Mouse (Mus musculus) limb, embryonic 11.5 days (tissue): Measurements from ENCODE around the gene Dntt. TPM values are rescaled to one million over a fixed set of nuclear protein-coding genes. Genes with fewer than 3 reads are reported as not detected.

Source experiments
- ATAC-seq: fragments of 200-750 bp; cut with Nextera tagmentation; 2 replicates; pipeline ENCODE4 v1.8.0; 2017; ENCODE audit warnings: low read depth; ENCODE audit not compliant: insufficient number of reproducible peaks, low FRiP score, low TSS enrichment
- DNase-seq: peaks from one replicate; pipeline ENCODE4 v3.0.0-alpha.2; 2015; ENCODE audit warnings: low spot score
- H3K27ac ChIP-seq: fragments of 300-500 bp; sonication (generic); replicated peaks from 2 replicates; pipeline ENCODE4 v1.5.1; 2014; ENCODE audit warnings: low read depth, mild to moderate bottlenecking, low read length
- H3K27me3 ChIP-seq: fragments of 300-500 bp; sonication (generic); 2 replicates; pipeline ENCODE4 v1.6.1; 2014; ENCODE audit warnings: mild to moderate bottlenecking, low read length, mixed read lengths; ENCODE audit not compliant: control insufficient read depth, insufficient read depth
- H3K36me3 ChIP-seq: fragments of 300-500 bp; sonication (generic); 2 replicates; pipeline ENCODE4 v1.6.1; 2014; ENCODE audit warnings: mild to moderate bottlenecking, low read length, moderate library complexity, mixed read lengths; ENCODE audit not compliant: control insufficient read depth, insufficient read depth
- H3K4me1 ChIP-seq: fragments of 300-500 bp; sonication (generic); 2 replicates; pipeline ENCODE4 v1.6.1; 2014; ENCODE audit warnings: low read length, mixed read lengths; ENCODE audit not compliant: control insufficient read depth, insufficient read depth
- H3K4me2 ChIP-seq: fragments of 300-500 bp; sonication (generic); 2 replicates; pipeline ENCODE4 v1.6.1; 2014; ENCODE audit warnings: low read depth, mild to moderate bottlenecking, moderate library complexity; ENCODE audit not compliant: severe bottlenecking
- H3K4me3 ChIP-seq: fragments of 300-500 bp; sonication (generic); 2 replicates; pipeline ENCODE4 v1.5.1; 2014; ENCODE audit warnings: low read depth, low read length
- H3K9ac ChIP-seq: fragments of 300-500 bp; sonication (generic); 2 replicates; pipeline ENCODE4 v1.6.1; 2014; ENCODE audit warnings: mild to moderate bottlenecking, low read length
- H3K9me3 ChIP-seq: fragments of 300-500 bp; sonication (generic); 2 replicates; pipeline ENCODE4 v1.6.1; 2016; ENCODE audit warnings: low read length; ENCODE audit not compliant: control insufficient read depth
- WGBS: fragments of 180-500 bp; shearing (Covaris S2); extraction: QIAGEN DNeasy Blood & Tissue Kit; methylation state at CpG from one replicate; pipeline ENCODE4 v1.1.7; 2014; 5-methylcytosine and 5-hydroxymethylcytosine counted together
- polyA plus RNA-seq: library from polyadenylated mRNA; unstranded; fragments of >200 nt; fragmentation: Nextera tagmentation; extraction: Ambion mirVana; gene quantifications from 2 replicates; pipeline ENCODE4 v1.2.1, GENCODE M21; 2014

The Dntt gene
- polyA plus RNA-seq, 1 experiment from 2014 or later: not detected

GRCm38 (mm10) chr19:41003694-41004315, 25.3 kb upstream of the Dntt start:
- H3K4me3 ChIP-seq: no peak overlapping the region
- no peak overlapping the region for H3K4me2 ChIP-seq
- no peaks in the 10 kb centered on the region for H3K27me3 ChIP-seq
- H3K27ac ChIP-seq: no peak overlapping the region
- no peaks in the 10 kb centered on the region for H3K36me3 ChIP-seq
- ATAC-seq (no peak), DNase-seq (no peak)
- no peaks in the 10 kb centered on the region for H3K4me1 ChIP-seq
- H3K9me3 ChIP-seq: no peaks in the 10 kb centered on the region
- H3K9ac ChIP-seq: no peak overlapping the region
- 90% methylated on average over 3 of the region's 3 CpGs for WGBS

- no peak for DNase-seq
These were observed 22.5 kb upstream of the Dntt start for GRCm38 (mm10) chr19:41006621-41007020.

DNA sequence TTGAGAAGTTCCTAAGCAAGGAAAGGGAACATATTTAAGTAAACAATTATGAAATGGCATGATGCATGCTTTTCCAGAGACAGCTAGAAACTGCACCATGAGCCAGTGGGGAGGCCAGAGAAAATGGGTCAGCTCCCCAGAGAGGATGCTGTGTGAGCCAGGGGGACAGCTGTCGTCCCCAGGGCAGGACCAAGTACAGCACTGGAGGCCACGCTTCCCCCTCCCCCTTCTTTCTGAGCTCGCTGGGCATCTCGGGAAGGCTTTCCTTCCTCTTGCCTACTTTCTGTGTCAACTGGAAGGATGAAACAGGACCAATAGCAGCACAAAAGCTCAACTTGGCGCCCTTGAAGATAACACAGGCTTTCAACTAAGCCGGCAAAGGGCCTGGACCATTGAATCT, 21.7 kb upstream of the Dntt start:
- Histone ChIP-seq H3K36me3 (no peaks in the 10 kb centered on the region), H3K4me1 (no peaks in the 10 kb centered on the region), H3K9me3 (no peaks in the 10 kb centered on the region), H3K27ac (no peak overlapping the region), H3K9ac (no peak overlapping the region), H3K4me2 (no peak overlapping the region), H3K27me3 (no peaks in the 10 kb centered on the region), H3K4me3 (no peak overlapping the region)
- WGBS: 38% methylated on average over 6 of the region's 6 CpGs
- DNase-seq: no peak
- ATAC-seq: no peak

More at GRCm38 (mm10) chr19:41006621-41007020, 22.5 kb upstream of the Dntt start:
- no peak overlapping the region for H3K27ac ChIP-seq
- no peak overlapping the region for H3K9ac ChIP-seq
- H3K4me1 ChIP-seq: no peaks in the 10 kb centered on the region
- no peak for ATAC-seq
- 27% methylated on average over 4 of the region's 4 CpGs for WGBS
- no peak overlapping the region for H3K4me3 ChIP-seq
- H3K36me3 ChIP-seq: no peaks in the 10 kb centered on the region
- H3K27me3 ChIP-seq: no peaks in the 10 kb centered on the region
- no peaks in the 10 kb centered on the region for H3K9me3 ChIP-seq
- no peak overlapping the region for H3K4me2 ChIP-seq

- DNase-seq (no peak), ATAC-seq (no peak)
- H3K9me3 ChIP-seq: no peaks in the 10 kb centered on the region
- no peak overlapping the region for H3K27ac ChIP-seq
- no peaks in the 10 kb centered on the region for H3K36me3 ChIP-seq
- H3K4me2 ChIP-seq: no peak overlapping the region
- 54% methylated on average over 4 of the region's 4 CpGs for WGBS
- no peaks in the 10 kb centered on the region for H3K27me3 ChIP-seq
- H3K9ac ChIP-seq: no peak overlapping the region
- H3K4me3 ChIP-seq: no peak overlapping the region
- no peaks in the 10 kb centered on the region for H3K4me1 ChIP-seq
These were observed 21.3 kb upstream of the Dntt start for GRCm38 (mm10) chr19:41007733-41008132.

- 0 out of 2 replicates have a peak, but pooled peaks cover 3% of the 10 kb centered on the region for H3K4me1 ChIP-seq
- no peak overlapping the region for H3K9ac ChIP-seq
- no peak overlapping the region for H3K4me2 ChIP-seq
- H3K27ac ChIP-seq: no peak overlapping the region
- no peaks in the 10 kb centered on the region for H3K27me3 ChIP-seq
- ATAC-seq (no peak), DNase-seq (no peak)
- 85% methylated on average over 5 of the region's 5 CpGs for WGBS
- no peaks in the 10 kb centered on the region for H3K9me3 ChIP-seq
- H3K4me3 ChIP-seq: no peak overlapping the region
- H3K36me3 ChIP-seq: no peaks in the 10 kb centered on the region
These were observed 20.2 kb upstream of the Dntt start for GRCm38 (mm10) chr19:41008674-41009395.

- H3K4me2 ChIP-seq: no peak overlapping the region
- no peak for DNase-seq
These were observed 17.4 kb upstream of the Dntt start for GRCm38 (mm10) chr19:41011676-41012075.

GRCm38 (mm10) chr19:41013591-41013990, 15.5 kb upstream of the Dntt start:
- Histone ChIP-seq H3K27ac (no peak overlapping the region), H3K36me3 (no peaks in the 10 kb centered on the region), H3K4me2 (no peak overlapping the region), H3K27me3 (no peaks in the 10 kb centered on the region), H3K9ac (no peak overlapping the region), H3K4me3 (no peak overlapping the region), H3K9me3 (no peaks in the 10 kb centered on the region), H3K4me1 (0 out of 2 replicates have a peak, but pooled peaks cover 3% of the 10 kb centered on the region)
- no peak for DNase-seq
- WGBS: 6% methylated on average over 5 of the region's 5 CpGs
- ATAC-seq: no peak

More at GRCm38 (mm10) chr19:41011676-41012075, 17.4 kb upstream of the Dntt start:
- Histone ChIP-seq H3K4me1 (0 out of 2 replicates have a peak, but pooled peaks cover 3% of the 10 kb centered on the region), H3K27ac (no peak overlapping the region), H3K4me3 (no peak overlapping the region), H3K9ac (no peak overlapping the region), H3K9me3 (no peaks in the 10 kb centered on the region), H3K36me3 (no peaks in the 10 kb centered on the region), H3K27me3 (no peaks in the 10 kb centered on the region)
- WGBS: 35% methylated on average over 5 of the region's 5 CpGs
- no peak for ATAC-seq

DNA sequence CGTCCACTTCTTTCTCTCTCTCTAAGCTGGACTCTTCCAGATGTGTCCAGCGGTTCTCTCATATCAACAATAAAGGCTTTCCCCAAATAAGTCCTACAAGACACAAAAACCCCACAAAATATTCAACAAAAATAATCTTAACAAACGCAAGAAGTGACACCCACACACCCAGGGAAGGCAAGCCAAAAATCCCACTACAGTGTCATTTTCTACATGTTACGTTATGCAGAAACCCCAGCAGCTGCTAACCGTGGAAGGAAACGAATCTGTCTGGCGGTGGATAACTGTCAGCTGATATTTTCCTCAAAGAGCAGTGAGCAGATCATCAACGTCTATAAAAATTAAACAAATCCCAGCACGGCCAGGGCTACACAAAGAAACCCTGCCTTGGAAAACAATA, 15.1 kb upstream of the Dntt start:
- WGBS: 33% methylated on average over 9 of the region's 9 CpGs
- Histone ChIP-seq H3K27ac (no peak overlapping the region), H3K4me1 (0 out of 2 replicates have a peak, but pooled peaks cover 3% of the 10 kb centered on the region), H3K9me3 (no peaks in the 10 kb centered on the region), H3K4me2 (no peak overlapping the region), H3K9ac (no peak overlapping the region), H3K36me3 (no peaks in the 10 kb centered on the region), H3K4me3 (no peak overlapping the region), H3K27me3 (no peaks in the 10 kb centered on the region)
- no peak for DNase-seq
- no peak for ATAC-seq
